Mouse (Mus musculus): Measurements from ENCODE around the gene Ggnbp2.

Gene Ggnbp2

GRCm38 (mm10) chr11:84870337-84871043, at the start of gene Ggnbp2:
Gene Ggnbp2 (minus strand): TSS chr11:84870817.
- DNase-seq (ENCODE audit: low spot score): peak; percentile 91

- DNase-seq (ENCODE audit: low spot score): no peak
These were observed 49.3 kb upstream of the Ggnbp2 start for GRCm38 (mm10) chr11:84919951-84920350.

- DNase-seq (ENCODE audit: low spot score): peak; percentile 22
These were observed 48.7 kb upstream of the Ggnbp2 start for GRCm38 (mm10) chr11:84919276-84919675.

GRCm38 (mm10) chr11:84918425-84918824, 47.8 kb upstream of the Ggnbp2 start:
- DNase-seq (ENCODE audit: low spot score): peak; percentile 84

GRCm38 (mm10) chr11:84916703-84917300, 46.2 kb upstream of the Ggnbp2 start:
- DNase-seq (ENCODE audit: low spot score): no peak

GRCm38 (mm10) chr11:84916053-84916702, 45.6 kb upstream of the Ggnbp2 start, which contains the start of gene Znhit3:
Gene Znhit3 (minus strand): TSS chr11:84916366.
- DNase-seq (ENCODE audit: low spot score): peak; percentile 74

- no peak for DNase-seq (ENCODE audit: low spot score)
These were observed 44.1 kb upstream of the Ggnbp2 start for GRCm38 (mm10) chr11:84914673-84915072.

- no peak for DNase-seq (ENCODE audit: low spot score)
These were observed 39.8 kb upstream of the Ggnbp2 start for GRCm38 (mm10) chr11:84910411-84910810.

GRCm38 (mm10) chr11:84908480-84908879, 37.9 kb upstream of the Ggnbp2 start:
- no peak for DNase-seq (ENCODE audit: low spot score)

- DNase-seq (ENCODE audit: low spot score): no peak
These were observed 36.5 kb upstream of the Ggnbp2 start for GRCm38 (mm10) chr11:84907081-84907480.

- no peak for DNase-seq (ENCODE audit: low spot score)
These were observed 34.1 kb upstream of the Ggnbp2 start for GRCm38 (mm10) chr11:84904597-84905144.

- no peak for DNase-seq (ENCODE audit: low spot score)
These were observed 22.5 kb upstream of the Ggnbp2 start for GRCm38 (mm10) chr11:84893113-84893512.

- no peak for DNase-seq (ENCODE audit: low spot score)
These were observed 21.1 kb upstream of the Ggnbp2 start for GRCm38 (mm10) chr11:84891705-84892104.

GRCm38 (mm10) chr11:84889492-84889891, 18.9 kb upstream of the Ggnbp2 start:
- no peak for DNase-seq (ENCODE audit: low spot score)

- no peak for DNase-seq (ENCODE audit: low spot score)
These were observed 17.4 kb upstream of the Ggnbp2 start for GRCm38 (mm10) chr11:84888025-84888424.

- no peak for DNase-seq (ENCODE audit: low spot score)
These were observed 16.3 kb upstream of the Ggnbp2 start for GRCm38 (mm10) chr11:84886767-84887511.

- no peak for DNase-seq (ENCODE audit: low spot score)
These were observed 15.6 kb upstream of the Ggnbp2 start for GRCm38 (mm10) chr11:84886236-84886635.

GRCm38 (mm10) chr11:84885238-84885637, 14.6 kb upstream of the Ggnbp2 start:
- no peak for DNase-seq (ENCODE audit: low spot score)

GRCm38 (mm10) chr11:84882346-84882745, 11.7 kb upstream of the Ggnbp2 start:
- DNase-seq (ENCODE audit: low spot score): no peak

GRCm38 (mm10) chr11:84880971-84881370, 10.4 kb upstream of the Ggnbp2 start:
- DNase-seq (ENCODE audit: low spot score): no peak

- peak; percentile 58 for DNase-seq (ENCODE audit: low spot score)
These were observed 9.9 kb upstream of the Ggnbp2 start for GRCm38 (mm10) chr11:84880465-84880961.
